Mouse (Mus musculus): ENCODE results near the gene Nbl1.

Nbl1 gene

DNA sequence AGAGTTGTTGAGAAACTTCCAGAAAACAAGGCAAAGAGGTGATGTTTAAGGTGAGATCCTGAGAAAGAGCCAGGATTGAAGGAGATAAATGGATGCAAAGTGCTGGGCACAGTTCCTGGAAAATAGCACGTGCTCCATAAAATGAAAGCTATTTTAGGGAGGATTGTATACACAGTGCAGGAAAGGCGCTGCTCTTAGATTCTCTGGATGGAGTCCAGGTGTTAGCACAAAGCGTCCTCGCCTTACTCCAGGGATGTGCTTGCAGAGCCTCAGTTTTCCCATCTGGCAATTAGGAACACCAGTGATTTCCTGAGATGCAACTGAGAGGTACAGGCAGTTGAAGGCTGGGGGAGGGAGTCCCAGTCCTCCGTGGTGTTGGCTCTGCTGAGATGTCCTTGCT lies 3.4 kb upstream of the Nbl1 start:
- DNase-seq, result no peak

DNA sequence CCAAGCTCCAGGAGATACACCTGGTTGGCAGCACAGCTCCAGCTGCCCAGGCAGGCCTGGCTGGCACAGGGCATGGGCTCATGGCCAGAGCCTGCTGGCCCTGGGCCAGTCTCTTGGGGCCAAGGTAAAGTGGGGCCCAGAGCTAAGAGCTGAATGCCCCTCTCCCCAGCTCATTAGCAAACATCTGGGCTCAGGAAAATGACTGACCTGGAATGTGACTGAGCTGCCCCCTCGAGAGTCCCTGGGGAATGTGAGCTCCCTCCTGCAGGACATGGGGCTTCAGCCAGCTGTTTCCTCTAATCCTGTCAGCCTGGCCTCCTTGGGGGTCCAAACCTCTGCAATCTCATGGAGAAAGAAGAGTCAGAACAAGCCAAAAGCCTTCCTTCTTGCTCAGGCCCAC lies 2.6 kb upstream of the Nbl1 start:
- DNase-seq, result no peak

DNA sequence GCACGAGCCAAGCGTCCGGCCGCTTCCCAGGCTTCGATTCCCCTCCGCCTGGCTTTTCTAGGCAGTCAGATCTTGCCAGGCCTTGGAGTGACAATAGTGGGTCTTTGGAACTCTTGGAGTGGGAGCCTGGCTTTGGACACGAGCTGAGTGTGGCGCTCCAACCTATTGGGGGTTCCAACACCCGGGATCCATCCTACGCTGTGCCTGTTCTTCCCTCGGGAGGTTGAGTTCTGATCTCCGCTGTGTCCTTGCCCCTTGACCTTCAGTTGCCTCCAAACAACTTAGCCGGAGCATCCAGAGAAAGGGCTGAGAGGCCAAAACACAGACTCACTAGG lies 370 bp upstream of the Nbl1 start:
- DNase-seq, result no peak

DNA sequence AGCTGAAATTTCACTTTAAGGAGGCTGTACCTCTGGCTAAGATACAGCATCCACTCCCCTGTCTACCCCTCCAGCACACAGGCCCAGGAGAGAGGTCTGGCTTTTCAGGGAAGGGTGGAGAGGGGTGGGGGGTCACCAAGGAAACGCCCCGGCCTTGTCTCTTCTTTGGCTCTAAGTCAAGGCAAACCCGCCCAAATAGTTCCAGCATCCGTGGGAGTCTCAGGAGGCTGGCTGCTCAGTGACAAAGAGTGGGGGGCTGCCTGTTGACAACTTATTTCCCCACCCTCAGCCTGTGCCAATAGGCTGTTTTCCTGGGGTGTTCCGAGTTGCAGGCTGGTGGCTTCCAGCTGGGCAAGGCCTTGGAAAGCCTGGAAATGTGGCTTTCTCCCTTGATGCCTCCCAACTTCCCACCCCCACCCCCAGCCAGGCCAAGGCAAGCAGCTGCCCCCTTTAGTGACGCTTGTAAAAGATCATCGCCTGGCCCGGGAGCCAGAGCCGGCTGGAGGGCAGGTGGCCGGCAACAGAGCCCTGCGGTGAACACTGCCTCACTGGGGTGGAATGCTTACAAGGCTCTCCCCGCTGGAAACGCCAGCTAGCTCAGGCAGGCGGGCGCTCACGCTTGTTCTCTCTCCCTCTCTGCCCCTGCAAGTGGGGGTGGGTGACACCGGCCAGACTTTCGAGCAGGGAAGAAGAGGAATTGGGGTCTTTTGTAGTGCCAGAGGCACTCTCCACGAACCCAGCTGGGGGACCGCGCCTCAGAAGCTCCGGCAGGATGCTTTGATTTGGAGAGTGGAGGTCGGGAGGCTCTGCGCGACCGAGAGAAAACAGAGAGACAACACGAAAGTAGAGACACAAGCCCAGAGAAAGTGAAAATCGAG lies 1.1 kb downstream of the Nbl1 start:
- no peak for DNase-seq

DNA sequence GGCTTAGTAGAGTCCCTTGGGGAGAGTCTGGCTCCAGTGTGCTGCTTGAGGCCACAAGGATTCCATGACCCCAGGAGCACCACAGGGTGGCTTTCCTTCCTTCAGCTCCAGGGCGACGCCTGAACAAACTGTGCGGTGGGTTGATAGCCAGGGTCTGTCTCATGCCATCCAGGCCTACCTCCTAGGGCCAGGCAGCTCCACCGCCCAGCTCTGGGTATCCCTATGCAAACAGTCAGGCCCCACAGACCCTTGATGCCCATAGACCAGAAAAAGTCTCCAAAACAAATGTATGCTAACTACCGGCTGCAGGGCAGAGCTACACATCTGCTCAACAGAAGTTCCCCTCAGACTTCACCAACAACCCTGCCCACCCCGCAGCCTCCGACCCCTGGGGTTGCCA lies 1.7 kb downstream of the Nbl1 start:
- no peak for DNase-seq

DNA sequence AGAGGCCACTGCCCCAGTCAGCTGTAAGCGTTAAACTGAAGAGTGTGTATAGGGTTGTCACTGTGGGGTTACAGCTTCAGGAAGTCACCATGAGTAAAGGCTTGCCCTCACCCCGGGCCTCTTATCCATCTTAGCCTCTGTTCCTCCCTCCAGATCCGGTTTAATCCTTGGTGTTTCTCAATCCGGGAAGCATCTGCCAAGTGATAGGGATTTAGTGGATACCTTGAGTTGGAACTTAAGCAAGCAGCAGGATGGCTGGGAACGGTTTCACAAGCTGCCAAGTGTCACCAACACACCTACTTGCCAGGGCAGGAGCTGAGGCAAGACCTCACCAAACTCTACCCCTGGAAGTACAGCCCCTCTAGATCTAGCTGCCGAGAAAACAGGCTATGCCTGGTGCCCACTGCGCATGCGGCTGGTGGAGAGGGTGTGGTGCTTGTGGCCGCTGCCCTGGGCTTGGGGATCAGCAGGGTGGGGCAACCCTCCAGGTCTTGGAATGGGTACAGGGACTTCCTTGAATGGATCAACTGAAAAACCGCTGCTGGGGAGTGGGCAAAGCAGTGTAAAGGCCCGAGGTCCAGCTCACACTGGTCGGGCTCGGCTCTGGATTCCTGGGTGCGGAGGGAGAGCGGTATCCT lies 2.4 kb downstream of the Nbl1 start:
- DNase-seq, result no peak

DNA sequence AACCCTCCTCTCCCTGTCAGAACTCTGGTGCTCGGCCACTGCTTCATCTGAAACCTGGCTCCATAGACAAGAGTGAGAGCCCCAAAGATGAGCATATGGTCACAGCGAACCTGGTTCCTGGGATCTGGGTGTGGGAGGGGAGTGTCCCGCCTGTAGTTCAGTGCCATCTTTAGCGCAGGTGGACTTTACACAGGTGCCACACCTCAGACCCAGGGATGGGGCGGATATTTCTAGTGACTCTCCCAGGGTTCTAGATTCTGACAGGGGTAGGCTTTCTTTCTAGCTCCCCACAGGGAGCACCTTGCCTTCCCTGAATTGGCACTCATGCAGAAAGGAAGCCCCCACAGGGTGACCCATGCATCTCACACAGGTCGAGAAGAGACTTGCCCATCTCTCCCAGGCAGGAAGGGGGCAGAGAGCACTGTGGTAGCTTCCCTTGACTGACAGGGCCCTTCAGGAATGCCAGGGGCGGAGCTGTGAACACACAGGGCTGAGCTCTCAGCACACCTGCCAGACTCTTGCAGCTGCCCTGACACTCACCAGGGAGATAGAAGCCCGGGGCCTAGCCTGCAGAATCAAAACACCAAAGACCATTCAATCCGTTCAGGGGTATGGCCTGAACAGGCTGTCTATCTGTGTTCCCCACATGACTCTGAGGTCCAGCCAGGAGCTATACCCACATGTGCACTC lies 3.7 kb downstream of the Nbl1 start:
- no peak for DNase-seq

DNA sequence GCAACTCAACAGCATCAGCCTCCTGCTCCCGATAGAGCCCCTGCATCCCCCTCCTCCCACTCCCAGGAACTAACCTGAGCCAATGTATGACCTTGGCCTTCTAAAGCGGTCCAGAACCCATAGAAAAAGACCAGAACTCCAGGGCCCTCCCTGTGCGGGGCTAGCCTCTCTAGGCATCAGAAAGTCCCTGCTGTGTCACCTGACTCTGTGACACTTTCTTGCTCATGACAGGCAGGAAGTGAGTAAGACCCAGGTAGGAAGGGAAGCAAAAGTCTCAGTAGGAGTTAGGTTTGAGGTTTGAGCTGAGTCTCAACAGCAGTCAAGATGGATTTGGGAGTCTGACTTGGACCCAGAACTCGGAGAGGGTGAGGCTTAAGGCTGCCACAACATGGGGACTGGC lies 5.8 kb downstream of the Nbl1 start:
- DNase-seq, result no peak

DNA sequence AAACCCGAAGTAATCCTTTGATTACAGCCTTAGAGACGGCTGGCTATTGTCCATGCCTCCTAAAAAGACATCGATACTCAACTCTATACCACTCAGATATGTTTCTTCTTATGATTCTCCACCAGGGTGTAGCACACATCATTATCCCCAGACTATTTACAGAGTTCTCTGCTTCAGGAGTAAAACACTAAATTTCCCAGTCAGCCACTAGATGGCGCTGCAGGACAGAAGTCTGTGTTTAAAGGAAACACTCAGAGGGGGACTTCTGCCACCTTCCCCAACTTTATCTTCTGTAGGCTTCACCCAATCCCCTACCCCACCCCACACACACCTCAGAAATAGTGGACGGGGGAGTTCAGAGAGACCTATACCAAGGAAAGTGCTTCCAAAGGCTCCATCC lies 6.8 kb downstream of the Nbl1 start:
- DNase-seq, result peak; percentile 65

DNA sequence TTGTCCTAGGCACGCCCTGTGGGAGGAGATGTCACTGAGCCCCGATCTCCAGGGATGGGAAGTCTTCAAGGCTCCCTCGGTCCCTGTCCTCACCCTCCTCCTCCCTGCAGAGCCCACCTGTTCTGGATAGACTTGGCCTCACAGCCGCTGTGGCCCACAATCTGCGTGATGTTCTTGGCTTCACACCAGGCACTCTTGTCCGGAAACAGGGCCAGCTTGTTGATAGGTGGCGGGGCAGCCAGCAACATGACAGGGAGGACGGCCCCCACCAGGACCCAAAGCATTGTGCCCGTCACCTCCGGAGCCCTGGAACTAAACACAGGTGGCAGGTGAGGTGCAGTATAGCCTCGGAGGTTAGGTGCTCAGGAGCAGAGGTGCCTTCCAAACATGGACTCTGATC lies 7.5 kb downstream of the Nbl1 start:
- no peak for DNase-seq

DNA sequence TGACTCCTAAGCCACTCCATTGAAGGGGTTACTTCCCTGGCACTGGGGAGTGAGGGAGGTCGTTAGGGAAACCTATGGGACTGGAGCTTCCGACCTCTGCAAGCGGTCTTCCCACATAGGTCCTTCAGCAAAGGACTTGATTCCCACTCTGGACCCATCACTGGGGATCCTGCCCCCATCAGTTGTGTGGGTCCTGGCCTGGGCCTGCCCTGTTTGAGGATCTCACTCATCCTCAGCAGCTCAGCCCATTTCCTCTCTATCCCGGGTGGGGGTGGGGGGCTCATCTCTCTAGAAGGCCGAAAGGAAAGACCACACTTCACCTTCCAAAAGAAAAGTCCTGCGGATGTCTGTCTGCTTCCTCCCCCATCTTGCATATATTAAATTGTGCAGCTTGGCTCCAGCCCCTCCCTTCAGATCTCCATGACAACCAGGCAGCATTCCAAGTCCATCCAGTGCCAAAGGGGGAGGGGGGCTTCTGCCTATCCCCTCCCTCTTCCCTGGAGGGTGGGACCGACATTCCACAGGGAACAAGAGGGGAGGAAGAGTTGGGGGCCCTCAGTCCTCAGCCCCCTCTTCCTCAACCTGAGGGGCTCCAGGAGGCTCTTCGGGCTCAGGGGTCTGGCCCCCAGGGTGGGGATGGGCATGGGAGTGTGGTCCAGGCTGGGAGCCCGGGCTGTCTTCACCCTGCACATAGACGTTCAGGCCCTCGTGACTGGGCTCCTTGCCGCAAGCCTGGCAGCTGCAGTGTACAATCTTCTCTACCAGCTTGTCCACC lies 9.8 kb downstream of the Nbl1 start:
- DNase-seq, result no peak

DNA sequence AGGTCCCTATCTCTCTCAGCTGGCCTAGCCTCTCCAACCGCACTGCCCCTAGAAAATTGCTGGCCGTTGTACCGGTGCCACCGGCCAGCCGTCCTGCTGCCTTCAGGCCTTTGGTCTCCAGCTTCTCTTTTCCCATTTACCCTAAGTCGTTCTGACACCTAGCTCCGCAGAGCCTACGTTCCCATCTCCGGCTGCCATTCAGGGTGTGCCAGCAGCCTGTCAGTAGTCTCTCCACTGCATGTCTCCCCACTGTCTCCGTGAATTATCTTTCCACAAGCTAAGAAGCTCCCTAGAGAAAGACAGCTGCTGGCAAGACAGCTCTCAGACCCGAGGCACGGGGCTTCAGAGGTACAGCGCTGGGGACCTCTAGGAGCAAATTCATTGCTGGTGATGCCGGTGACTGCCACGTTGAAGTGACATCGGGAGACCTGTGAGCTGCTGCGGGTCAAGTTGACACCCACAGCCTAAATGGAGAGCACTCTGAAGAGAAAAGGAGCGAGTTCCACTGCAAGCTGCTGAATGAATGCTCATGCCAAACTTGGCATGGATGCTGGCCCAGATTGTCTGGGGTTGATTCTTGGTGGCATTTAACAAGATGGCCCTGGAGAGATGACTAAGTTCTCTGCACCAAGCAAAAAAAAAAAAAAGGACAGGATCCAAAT lies 11.4 kb downstream of the Nbl1 start:
- DNase-seq, result peak; percentile 57

DNA sequence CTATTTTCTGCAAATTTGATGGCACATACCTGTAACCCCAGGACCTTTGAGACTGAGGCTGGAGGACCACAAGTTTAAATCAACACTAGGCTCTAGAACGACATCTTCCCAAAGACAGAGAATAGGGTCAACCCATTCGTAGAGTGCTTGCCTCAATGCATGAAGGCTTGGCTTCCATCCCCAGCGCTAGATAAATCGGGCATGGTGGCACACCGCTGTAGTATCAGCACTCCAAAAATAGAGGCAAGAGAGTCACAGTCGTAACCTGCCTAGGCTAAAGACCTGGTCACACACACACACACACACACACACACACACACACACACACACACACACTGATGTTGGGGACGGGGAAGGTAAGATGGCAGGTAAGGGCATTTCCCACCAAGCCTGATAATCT lies 12.5 kb downstream of the Nbl1 start:
- no peak for DNase-seq

DNA sequence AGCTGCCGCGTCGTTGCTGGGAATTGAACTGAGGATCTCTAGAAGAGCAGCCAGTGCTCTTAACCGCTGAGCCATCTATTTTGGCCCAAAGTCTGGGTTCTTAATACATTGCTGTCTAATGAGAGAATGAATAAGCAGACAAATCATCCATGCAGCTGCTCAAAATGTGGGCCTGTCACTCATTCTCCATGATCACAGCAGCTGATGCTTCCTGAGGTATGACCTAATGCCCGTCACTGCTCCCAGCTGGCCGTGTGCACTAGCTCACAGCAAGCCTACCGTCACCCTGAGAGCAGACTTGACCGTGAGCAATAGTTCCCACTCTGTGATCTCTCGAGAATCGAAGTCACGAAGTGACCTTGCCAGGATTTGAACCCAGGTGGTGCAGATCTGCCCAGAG lies 13.4 kb downstream of the Nbl1 start:
- DNase-seq, result no peak

DNA sequence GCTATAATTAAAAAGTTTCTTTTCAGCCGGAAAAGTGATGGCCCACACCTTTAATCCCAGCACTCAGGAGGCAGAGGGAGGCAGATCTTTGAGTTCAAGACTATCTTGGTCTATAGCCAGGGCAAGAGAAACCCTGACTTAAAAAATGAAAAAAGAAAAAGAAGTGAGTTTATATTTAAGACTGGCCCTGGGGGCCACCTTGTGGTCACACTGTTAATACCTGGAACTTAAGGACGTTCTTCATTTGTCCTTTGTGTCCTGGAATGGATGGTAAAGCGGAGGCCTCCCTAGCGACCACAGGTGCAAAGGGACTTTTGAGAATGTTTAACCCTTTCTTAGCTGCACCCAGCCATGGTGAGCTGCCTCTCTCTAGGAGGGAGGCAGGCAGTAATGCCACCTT lies 14.1 kb downstream of the Nbl1 start:
- DNase-seq, result no peak

DNA sequence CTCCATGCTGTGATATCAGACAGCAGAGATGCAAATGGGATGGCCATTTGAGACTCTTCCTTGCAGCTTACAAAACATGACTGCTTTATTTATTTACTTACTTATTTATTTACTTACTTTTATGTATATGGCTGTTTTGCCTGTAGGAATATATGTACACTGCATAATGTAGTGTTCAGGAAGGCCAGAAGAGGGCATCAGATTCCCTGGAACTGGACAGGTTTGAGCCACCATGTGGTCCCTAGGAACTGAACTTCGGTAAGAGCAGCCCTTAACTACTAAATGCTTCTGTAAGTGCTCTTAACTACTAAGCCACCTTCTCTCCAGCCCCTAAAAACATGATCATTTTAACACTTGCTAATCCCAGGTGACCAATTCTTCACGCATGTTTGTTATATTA lies 14.5 kb downstream of the Nbl1 start:
- DNase-seq, result no peak

DNA sequence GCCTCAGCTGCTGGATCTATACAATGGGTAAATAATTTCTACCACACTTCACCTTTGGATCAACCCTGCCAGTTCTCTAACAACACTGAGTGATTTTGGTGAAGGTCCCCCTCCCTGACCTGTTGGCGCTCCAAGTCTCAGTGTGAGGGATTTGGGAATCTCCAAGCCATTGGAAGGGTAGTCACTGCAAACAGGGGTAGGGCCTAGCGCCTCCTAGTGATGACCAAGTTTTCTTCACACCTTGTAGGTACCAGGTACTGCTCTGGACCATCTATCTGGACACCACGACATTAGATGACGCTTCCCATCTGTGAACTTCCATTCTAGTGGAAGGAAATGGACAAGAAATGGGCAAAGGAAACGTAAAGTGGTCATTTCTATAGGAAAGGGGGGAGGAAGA lies 16.9 kb downstream of the Nbl1 start:
- peak; percentile 36 for DNase-seq

DNA sequence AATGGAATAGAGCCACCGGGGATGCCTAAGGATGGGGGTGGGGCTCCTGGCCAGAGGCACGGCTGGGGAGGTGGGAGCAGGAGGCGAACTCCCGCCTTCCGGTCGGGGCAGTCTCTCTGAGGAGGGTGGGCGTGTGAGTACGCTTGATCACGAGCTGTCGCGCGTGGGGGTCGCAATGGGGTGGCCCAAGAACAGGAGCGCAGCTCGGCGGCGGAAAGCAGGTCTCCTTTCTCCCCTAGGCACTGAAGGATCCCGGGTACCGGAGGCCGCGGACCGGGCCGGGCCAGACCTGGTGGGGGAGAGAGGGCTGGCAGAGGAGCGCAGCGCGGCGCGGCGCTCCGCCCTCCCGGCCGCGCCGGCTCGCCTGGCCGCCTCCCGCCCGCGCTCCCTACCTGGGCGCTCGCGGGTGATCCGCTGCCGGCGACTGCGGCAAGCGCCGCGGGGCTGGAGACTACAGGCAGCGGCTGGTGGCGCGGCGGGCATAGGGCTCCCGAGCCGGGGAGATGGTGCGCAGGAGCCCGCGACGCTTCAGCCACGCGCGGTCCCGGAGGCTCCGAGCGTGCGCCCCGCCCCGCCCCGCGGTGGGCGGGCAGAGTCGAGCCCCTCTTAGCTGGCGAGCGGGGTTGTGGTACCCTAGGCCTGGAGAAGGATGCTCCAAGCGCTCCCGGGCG lies 17.6 kb downstream of the Nbl1 start, which contains the start of gene Htr6:
TSS of gene Htr6 (minus strand) at position 530 of the 671 bp plus-strand sequence.
- no peak for DNase-seq

DNA sequence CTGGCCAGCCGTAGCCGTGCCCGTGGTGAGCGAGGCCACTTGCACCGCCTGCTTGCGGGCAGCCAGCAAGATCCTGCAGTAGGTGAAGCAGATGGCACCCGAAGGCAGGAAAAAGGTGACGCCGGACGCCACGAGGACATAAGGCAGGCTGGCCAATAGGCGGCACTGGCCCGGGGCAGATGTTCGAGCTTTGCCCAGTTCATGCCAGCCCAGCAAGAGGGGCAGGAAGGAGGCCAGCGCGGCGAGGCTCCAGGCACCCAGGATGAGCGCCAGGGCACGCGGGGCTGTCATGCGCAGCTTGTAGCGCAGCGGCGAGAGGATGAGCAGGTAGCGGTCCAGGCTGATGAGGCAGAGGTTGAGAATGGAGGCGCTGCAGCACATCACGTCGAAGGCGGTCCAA lies 18.7 kb downstream of the Nbl1 start:
- DNase-seq, result no peak

DNA sequence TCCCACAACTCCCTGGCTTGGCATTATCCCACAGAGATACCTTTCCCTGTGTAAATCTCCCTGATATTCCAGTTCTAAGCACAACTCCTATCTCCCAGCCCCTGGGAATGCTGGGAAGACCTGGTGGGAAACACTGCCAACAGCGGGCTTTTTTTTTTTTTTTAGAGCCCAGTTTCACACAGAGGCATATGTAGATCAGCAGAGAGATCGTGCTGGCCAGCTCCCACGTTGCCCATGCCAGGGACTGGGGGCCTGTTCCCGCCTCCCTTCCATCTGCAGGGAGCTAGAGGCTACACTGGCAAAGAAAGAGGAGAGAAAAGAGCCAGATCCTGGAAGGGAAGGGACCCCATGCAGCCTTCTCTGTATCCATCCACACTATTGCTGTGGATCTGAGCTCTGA lies 24.5 kb downstream of the Nbl1 start:
- no peak for DNase-seq

DNA sequence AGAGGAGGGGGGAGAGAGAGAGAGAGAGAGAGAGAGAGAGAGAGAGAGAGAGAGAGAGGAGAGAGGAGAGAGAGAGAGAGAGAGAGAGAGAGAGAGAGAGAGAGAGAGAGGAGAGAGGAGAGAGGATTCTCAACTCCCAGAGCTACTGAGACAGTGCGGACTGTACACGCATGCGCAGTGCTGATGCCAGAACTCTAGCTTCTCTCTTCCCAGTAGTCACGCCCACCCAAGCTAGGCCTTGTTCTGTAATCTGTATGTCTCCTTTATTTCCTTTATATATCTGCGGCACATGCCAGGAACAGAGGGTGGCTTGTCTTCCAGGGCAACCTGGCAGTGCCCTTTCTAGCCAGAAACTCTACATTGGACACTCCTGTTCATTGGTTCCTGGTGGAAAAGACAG lies 28.0 kb downstream of the Nbl1 start:
- no peak for DNase-seq

DNA sequence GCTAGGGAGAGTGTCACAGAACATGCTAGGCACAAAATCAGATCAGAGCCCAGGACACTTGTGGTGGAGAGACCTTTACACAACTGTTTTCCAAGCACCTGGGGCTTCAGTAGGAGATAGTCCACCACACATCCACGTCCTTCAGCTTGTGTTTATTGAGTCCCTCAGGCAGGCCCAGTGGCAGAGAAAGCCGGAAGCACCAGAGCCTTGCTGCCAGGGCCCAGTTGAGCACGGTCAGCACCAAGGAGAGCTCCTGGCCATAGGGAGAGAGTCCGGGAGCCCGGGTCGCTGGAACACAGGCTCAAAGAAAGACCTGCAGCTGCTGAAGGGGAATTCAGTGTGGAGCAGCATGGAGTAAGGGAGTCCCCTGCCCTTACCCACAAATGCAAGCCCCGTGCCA lies 33.2 kb downstream of the Nbl1 start:
- no peak for DNase-seq

Measured in cerebellum, adult 9-11 months (tissue).